Mouse (Mus musculus) embryonic stem cell, embryonic (primary cell): Measurements from ENCODE around the gene Ttc36.

Source experiments
- CTCF ChIA-PET, 4 experiments: fragments of 300-600 bp in 2 of 4; fragments of 350-600 bp in 2 of 4; sonication (Branson Sonifier 250); formaldehyde crosslinking; loops; one replicate each; lab custom pipeline; 2022; ENCODE audit warnings: inconsistent platforms in 2 of 4; lab: Charles Lee
- POLR2A ChIA-PET, 4 experiments: fragments of 300-600 bp in 2 of 4; fragments of 350-600 bp in 2 of 4; sonication (Branson Sonifier 250); formaldehyde crosslinking; loops; one replicate each; lab custom pipeline; 2022; ENCODE audit warnings: antibody characterized with exemption in 4 of 4, inconsistent platforms in 1 of 4; lab: Charles Lee

The Ttc36 gene

DNA sequence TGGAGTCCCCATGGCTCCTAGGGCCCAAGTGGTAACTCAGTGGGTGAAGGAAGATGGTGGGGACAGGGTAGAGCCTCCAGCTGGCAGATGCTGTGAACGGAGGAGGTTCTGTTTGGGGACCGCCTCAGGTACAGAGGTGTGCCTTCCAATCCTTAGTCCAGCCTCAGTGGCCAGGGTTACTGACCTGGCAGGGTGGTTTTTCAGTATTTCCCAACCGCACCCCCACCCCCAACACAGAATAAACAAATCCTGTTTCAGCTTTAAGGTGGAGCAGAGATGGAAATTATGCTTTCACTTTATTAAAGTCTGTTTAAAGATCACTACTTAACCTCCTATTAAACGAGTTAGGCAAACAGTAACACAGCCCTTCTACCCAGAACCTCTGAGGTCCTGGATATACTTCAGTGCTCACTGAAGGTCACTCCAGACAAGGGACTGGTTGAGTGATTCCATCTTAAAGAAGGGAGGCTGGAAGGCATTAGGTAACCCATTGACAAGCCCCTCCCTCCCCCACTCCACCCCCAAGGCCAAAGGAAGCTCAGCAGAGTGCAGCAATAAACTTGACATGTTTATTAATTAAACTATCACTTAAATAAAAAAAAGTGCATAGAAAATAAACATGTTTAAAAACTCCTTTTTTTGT, at the start of gene Ttc36:
TSS of gene Ttc36 (minus strand) at position 265 of the 643 bp plus-strand sequence.
- POLR2A ChIA-PET = interaction anchor here in 3 of 4 experiments (0.7 to 3.9 kb wide), 10 partner anchors 8 to 163 kb away, joined by 3 to 21 read pairs (median 6); partner anchors contain the start of genes Arcn1 (in 1 of the 3), Ift46 (in 1 of the 3) and Ube4a (in 1 of the 3)

DNA sequence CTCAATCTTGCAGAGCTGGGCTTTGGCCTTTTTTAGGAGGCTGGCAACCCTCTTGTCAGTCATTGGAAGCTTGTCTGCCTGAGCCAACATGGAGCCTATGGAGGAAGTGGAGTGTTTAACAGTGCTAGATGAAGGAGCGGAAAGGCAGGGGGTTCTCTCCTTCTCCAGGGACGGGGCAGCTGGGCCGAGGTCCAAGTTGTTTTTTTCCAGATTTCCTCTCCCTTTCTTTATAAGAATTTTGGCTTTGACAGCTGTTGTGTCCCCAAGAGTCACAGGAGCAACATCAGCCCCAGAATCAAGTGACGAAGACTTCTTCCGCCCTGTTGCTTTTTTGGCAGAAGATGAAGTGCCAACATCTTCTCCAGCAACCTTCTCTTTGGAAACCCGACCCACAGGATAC, 44.6 kb upstream of the Ttc36 start:
- POLR2A ChIA-PET = interaction anchor here in 2 of 4 experiments (0.9 to 1.7 kb wide), 7 partner anchors 9 to 48 kb away, joined by 3 to 5 read pairs (median 3); no protein-coding TSS in a partner anchor
- CTCF ChIA-PET = interaction anchor here in 2 of 4 experiments (0.7 to 0.9 kb wide), 2 partner anchors 11 kb away, joined by 3 to 5 read pairs; no protein-coding TSS in a partner anchor

More for the DNA sequence above, at the start of gene Ttc36:
- CTCF ChIA-PET = no interaction called here

DNA sequence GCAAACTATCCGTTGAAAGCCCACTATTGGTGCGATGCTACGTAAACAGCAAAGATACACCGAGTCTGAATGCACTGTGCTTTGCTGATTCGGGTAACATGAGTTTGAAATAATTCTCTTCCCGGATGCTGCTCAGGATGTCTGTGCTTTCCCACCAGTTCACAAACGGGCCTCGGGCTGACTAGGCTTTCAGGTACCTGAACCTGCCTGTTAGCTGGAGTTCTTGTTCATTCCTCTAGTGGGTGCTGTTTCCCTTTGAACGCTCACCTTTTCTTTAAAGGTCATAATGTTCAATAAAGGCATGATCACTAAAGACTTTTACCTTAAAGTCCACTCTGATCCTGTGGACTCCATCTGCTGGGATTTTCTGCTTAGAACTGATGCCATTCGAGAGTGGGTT, 38.4 kb upstream of the Ttc36 start:
- ChIA-PET POLR2A (interaction anchor here in 2 of 4 experiments (1.0 to 3.0 kb wide), 6 partner anchors 9 to 67 kb away, joined by 3 to 6 read pairs (median 4); no protein-coding TSS in a partner anchor), CTCF (interaction anchor here (0.5 to 1.4 kb wide), 12 partner anchors 9 to 125 kb away, joined by 3 to 4 read pairs (median 3); partner anchors contain the start of gene Atp5l (in 1 of the 4))

DNA sequence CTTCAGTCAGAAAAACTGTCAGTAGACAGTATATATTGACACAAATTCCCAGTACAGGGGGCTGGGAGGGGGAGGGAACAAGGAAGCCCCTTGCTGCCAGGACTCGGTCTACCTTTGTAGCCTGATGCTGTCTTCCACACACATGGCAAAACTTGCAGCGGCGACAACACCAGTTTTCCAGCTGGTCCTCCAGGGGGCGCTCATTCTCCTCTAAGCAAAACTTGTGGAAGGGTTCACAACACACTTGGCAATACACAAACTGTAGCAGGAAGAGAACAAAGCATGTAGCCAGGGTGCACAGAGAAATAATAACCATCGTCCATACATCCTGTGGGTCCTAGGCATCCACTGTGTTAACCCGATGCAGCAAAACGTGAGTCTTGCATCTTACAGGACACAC, 33.6 kb upstream of the Ttc36 start:
- ChIA-PET POLR2A (interaction anchor here in 1 of 4 experiments (0.6 to 1.6 kb wide), 3 partner anchors 36 to 72 kb away, joined by 3 read pairs; no protein-coding TSS in a partner anchor), CTCF (interaction anchor here in 3 of 4 experiments (0.6 to 1.5 kb wide), 16 partner anchors 11 to 214 kb away, joined by 3 to 6 read pairs (median 3); partner anchors contain the start of genes Atp5l (in 1 of the 3) and Ube4a (in 1 of the 3))

DNA sequence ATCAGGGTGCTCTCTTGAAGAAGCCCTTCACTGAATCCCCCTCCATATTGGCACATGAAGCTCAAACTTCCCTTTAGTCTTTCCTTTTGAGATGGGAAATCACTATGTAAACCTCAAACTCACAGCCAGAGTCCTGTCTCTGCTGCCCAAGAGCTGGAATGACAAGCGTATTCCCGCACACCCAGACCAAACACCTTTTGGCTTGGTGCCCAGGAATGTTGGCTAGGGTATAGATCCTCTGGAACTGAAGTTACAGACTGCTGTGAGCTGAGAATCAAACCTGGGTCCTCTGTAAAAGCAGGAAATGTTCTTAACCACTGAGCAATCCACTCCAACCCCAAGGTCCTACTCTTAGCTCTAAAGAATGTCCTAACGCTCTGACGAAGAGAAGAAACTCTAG, 29.5 kb upstream of the Ttc36 start:
- CTCF ChIA-PET = interaction anchor here in 1 of 4 experiments (1.1 to 1.3 kb wide), 3 partner anchors 9 to 177 kb away, joined by 3 to 4 read pairs (median 4); no protein-coding TSS in a partner anchor
- POLR2A ChIA-PET = interaction anchor here in 2 of 4 experiments (0.5 to 2.7 kb wide), 11 partner anchors 9 to 1896 kb away, joined by 3 to 7 read pairs (median 3); partner anchors contain the start of genes Arcn1 (in 1 of the 2) and Ift46 (in 1 of the 2)

DNA sequence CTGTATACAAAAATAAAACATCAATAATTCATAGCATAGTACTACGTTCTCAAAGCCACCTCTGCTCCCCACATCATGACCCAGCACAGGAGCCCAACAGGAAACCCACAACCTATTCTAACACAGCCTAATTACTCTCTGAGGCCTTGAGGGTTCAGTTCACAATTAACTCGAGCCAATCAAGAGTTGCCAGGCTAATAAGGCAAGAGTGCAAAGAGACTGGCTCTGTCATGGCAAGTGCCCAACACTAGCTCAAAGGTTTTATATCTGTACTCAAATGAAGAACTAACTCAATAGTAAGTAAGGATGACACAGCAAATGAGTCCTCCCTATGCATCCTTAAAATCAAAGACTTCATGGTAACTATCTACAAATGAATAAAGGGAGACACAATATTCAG, 27.6 kb upstream of the Ttc36 start:
- CTCF ChIA-PET = interaction anchor here in 1 of 4 experiments (1.6 kb wide), 1 partner anchor 11 kb away, joined by 3 read pairs; no protein-coding TSS in a partner anchor
- POLR2A ChIA-PET = interaction anchor here in 2 of 4 experiments (0.9 to 2.7 kb wide), 4 partner anchors 13 to 63 kb away, joined by 3 to 7 read pairs (median 4); partner anchors contain the start of genes Arcn1 (in 1 of the 2) and Ift46 (in 1 of the 2)

DNA sequence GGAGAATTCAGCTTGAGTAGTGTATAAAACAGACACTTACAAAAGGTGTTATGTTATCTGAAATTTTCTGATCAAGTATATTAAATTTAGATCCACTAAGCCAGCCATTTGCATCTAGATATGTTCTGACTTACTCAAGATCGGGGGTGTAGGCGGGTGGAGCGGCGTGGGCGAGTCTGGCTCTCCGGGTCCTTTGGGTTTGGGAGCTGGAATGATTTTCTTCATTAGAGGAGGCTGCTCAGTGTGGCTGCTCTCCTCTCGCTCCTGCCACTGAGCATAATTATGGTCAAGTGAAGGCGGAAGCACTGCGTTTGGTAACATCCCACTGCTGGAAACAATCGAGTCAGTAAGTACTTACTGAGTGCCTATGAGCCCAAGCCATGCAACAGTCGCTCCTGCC, 26.1 kb upstream of the Ttc36 start:
- CTCF ChIA-PET = no interaction called here
- POLR2A ChIA-PET = interaction anchor here in 2 of 4 experiments (0.6 to 1.4 kb wide), 3 partner anchors 10 to 62 kb away, joined by 3 to 5 read pairs (median 3); partner anchors contain the start of genes Arcn1 (in 1 of the 2) and Ift46 (in 1 of the 2)

DNA sequence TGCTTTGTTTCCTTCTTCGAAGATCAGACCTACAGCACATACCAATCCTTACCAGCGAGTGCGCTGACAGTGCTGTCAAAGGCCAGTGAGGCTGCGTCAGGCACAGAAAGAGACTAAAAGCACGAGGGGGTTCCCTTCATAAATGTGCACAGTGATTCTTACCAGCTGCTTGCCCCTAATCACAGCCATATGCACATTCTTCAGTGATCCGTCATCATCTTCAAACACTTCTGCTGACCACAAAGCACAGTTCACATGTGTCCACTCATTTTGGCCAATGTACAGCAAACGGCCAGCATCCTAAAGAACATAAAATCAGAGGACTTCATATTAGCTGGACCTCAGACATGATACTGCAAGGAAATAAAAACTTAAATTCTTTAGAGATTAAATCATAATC, 23.8 kb upstream of the Ttc36 start:
- POLR2A ChIA-PET = no interaction called here
- CTCF ChIA-PET = no interaction called here

DNA sequence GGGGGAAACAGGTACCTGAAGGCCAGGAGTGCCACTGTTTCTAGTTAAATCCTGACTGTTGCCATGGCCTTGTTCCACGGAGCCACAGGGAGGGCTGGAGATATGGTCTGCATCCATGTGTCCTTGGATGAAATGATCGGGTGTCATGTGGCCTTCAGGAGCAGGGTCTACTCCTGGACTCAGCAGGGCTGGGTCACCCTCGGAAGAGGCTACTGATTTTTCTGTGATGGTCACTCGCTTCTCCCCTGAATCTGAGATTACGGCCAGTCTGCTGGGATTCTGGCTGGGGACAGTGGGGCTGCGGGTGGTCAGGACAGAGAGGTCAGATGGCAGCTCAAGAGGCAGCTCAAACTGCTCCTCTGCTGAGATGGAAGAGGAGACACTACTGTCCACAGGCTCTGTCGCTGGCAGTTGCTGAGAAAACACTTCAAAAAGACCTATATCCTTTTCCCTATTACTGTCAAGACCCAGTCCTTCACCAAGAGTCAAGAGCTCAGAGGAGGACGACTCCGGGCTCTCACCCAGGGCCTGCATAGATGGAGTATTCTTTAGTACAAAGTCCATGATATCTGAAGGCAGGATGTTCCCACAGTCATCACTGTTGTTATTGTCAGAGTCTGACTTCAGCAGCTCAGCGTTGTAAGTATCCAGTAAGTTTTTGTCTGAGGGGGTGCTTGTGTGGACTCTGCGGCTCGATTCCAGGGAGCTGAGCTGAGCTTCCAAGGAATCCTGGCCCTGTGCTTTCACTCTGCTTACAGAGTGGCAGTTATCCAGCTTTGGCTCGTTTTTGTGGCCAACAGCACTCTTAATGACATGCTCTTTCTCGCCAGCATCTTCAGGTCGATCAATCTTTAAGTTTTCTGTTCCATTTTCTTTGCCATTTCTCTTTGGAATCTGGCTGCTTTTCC, 17.3 kb upstream of the Ttc36 start:
- CTCF ChIA-PET = interaction anchor here in 3 of 4 experiments (0.7 to 1.0 kb wide), 3 partner anchors 16 to 35 kb away, joined by 3 read pairs; no protein-coding TSS in a partner anchor
- POLR2A ChIA-PET = interaction anchor here in 2 of 4 experiments (0.9 to 1.4 kb wide), 4 partner anchors 10 to 53 kb away, joined by 3 to 4 read pairs (median 3); partner anchors contain the start of gene Arcn1 (in 1 of the 2)

DNA sequence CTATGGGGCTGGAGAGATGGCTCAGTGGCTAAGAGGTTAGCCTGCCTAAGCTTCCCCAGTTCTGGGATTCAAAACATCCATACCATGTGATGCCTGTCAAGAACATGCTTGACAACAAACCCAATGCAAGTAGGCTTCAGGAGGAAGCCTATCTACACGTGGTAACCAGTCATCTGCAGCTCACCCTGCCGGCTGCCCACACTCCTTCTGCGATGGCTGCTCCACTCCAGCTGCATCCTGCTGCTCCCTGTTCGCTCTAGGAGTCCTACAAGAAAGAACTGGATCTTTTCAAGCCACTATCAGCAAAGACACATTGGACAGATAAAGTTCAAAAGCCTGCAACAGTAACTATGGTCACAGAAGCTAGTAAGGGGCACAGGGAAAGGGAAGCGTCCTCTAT, 14.7 kb upstream of the Ttc36 start:
- POLR2A ChIA-PET = interaction anchor here in 2 of 4 experiments (0.6 to 1.5 kb wide), 8 partner anchors 13 to 105 kb away, joined by 3 to 6 read pairs (median 3); partner anchors contain the start of gene Ttc36 (in 1 of the 2)

DNA sequence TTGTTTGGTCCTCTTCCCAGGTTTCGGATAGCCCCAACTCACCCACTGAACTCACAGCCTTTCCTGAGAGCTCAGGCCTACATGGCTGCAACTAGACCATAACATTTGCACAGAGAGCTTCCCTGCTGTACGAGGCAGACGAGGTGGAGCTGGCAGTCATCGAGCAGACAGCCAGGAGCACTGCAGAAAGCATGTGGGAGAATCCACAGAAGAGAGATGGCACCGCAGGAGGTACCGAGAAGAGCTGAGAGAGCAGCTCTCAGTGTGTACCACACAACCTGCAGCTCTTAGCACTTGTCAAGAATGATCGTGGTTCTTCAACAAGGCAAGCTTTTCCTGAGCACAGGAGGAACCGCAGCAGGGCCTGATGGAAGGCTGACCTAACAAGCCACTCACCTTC, 11.3 kb upstream of the Ttc36 start:
- CTCF ChIA-PET = interaction anchor here in 1 of 4 experiments (0.7 kb wide), 1 partner anchor 22 kb away, joined by 3 read pairs; no protein-coding TSS in a partner anchor

More for the DNA sequence above, 14.7 kb upstream of the Ttc36 start:
- CTCF ChIA-PET = no interaction called here

DNA sequence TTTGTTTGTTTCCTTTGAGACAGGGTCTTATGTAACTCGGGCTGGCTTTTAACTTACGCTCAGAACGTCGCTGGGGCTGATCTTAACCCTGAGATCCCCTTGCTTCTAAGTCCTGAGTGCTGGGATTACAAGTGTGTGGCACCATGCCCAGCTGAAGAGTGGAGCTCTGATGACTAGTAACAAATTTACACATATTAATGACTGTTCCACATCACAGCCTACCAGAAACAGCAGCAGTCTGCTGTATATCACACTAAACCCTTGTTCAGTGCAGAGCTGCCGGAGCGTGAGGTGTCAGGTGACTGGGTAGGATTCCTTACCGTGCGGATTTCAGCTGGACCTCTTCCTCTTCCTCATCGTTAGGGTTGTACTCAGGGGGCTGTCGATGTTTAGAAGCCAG, 7.4 kb upstream of the Ttc36 start:
- ChIA-PET POLR2A (interaction anchor here in 3 of 4 experiments (0.5 to 1.6 kb wide), 3 partner anchors 10 to 63 kb away, joined by 3 to 4 read pairs (median 3); partner anchors contain the start of genes Arcn1 (in 1 of the 3) and Ift46 (in 1 of the 3)), CTCF (interaction anchor here in 1 of 4 experiments (1.2 kb wide), 1 partner anchor 32 kb away, joined by 3 read pairs; no protein-coding TSS in a partner anchor)

More for the DNA sequence above, 11.3 kb upstream of the Ttc36 start:
- POLR2A ChIA-PET = interaction anchor here in 1 of 4 experiments (0.5 to 2.6 kb wide), 5 partner anchors 9 to 64 kb away, joined by 3 to 9 read pairs (median 4); partner anchors contain the start of gene Ttc36

DNA sequence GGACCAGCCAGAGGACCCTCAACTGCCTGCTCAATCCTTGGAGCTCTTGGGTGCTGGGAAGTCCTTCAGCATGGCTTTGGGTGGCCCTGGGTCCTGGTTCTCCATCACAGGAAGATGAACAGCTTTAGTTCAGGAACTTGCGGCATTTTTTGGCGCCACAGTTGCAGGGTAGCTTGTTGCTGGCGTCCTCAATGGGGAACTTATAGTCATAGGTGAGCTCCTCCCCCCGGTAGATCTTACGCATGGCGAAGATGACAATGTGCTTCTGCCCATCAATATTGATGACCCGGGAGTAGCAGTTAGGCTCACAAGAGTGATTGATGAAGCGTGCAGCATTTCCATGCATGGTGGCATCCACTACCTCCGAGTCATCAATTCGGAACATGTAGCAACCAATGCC, 4.9 kb upstream of the Ttc36 start:
- ChIA-PET CTCF (no interaction called here), POLR2A (interaction anchor here in 2 of 4 experiments (0.6 to 3.1 kb wide), 7 partner anchors 10 to 298 kb away, joined by 3 to 9 read pairs (median 3); no protein-coding TSS in a partner anchor)

DNA sequence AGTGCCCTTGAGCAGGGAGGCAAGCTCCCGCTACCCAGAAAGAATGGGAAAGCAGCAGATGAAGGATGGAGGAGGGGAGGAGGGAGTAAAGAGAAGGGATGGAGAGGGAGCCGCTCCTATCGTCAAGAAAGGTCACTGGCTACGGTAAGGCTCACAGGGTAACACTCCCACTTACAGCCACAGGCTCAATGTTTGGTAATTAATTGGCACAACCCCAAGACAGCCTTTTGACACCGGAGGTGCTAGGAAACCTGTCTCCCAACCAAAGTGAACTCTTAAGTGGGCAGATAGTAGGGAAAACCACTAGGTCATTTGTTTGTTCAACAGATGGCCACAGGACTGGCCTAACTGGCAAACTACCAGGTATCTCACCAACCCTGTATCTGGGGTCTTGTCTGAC, 4.3 kb upstream of the Ttc36 start:
- ChIA-PET CTCF (interaction anchor here in 1 of 4 experiments (0.6 kb wide), 1 partner anchor 151 kb away, joined by 3 read pairs; no protein-coding TSS in a partner anchor), POLR2A (interaction anchor here in 1 of 4 experiments (0.5 to 3.1 kb wide), 5 partner anchors 9 to 75 kb away, joined by 3 to 9 read pairs (median 3); no protein-coding TSS in a partner anchor)

DNA sequence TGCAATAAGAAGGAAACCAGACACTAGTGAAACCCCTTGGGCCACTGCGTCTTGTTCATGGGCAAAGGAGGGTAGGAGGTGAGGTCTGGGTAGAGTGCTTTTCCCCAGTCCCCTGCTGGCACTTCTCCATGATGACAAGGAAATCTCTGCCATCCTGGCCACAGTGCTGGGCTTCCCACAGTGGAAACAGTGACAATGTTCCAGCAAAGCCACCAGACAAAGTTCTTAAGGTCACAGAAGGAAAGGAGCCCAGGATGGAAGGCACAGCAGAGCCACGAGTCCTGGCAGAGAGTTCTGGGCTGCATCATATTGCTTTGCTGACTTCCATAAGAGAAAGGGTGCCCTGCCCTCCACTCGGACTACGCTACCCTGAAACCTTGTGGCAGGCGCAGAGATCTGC, 2.7 kb upstream of the Ttc36 start:
- ChIA-PET CTCF (interaction anchor here in 1 of 4 experiments (0.5 kb wide), 1 partner anchor 202 kb away, joined by 4 read pairs; no protein-coding TSS in a partner anchor), POLR2A (interaction anchor here in 1 of 4 experiments (3.1 kb wide), 1 partner anchor 8 kb away, joined by 9 read pairs; no protein-coding TSS in a partner anchor)

DNA sequence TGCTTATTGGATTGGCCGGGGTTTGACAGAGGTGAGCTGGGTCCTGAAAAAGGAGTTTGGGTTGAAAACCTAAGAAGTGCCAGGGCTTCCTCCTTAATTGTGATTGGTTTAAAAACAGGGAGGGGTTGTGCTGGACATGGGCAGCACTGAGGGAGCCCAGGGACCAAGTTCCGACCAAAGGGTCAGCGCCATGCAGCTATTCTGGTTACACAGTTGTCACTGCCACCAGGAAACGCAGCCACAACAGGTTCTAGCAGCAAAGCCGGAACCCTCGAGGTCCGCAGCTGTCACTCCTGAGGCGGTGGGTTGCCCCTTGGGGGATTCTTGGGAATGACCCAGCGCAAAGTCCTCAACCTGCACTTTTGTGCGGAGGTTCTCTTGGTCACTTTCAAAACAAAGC, 1.8 kb upstream of the Ttc36 start:
- ChIA-PET POLR2A (interaction anchor here in 1 of 4 experiments (1.2 kb wide), 1 partner anchor 37 kb away, joined by 3 read pairs; the partner anchor contains the start of genes Arcn1 and Ift46), CTCF (interaction anchor here in 1 of 4 experiments (0.9 kb wide), 1 partner anchor 238 kb away, joined by 3 read pairs; no protein-coding TSS in a partner anchor)

DNA sequence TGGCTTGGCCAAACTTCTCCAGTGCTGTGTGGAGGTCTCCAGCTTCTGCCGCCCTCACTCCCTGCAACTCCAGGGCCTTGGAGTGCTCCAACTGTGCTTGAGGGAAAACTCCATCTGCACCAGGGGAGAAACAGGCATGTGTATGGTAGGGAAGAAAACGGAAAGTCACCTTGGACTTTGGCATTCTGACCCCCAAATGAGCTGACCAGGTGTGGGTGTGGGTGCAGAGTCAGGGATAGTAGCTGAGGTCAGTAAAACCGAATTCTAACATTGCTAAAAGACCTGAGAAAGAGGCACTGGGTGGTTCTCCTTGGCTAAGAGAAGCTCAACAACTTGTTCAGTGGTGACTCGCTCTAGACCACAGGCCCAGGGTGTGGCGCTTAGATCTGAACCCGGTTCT, 1.2 kb downstream of the Ttc36 start:
- ChIA-PET POLR2A (interaction anchor here in 2 of 4 experiments (0.7 to 3.9 kb wide), 10 partner anchors 9 to 34 kb away, joined by 3 to 21 read pairs (median 6); partner anchors contain the start of genes Arcn1 (in 2 of the 2) and Ift46 (in 2 of the 2)), CTCF (no interaction called here)
